Mouse (Mus musculus) neutrophil, adult 5-6 weeks (primary cell): ENCODE results near the gene Rftn1. TPM values are rescaled to one million over a fixed set of nuclear protein-coding genes. Genes with fewer than 3 reads are reported as not detected.

Experiments used
- ATAC-seq: fragments of 151-379, 151-347 bp; 2 replicates; pipeline ENCODE4 v1.8.0; 2017; ENCODE audit warnings: mild to moderate bottlenecking, moderate TSS enrichment; ENCODE audit not compliant: insufficient number of reproducible peaks, poor library complexity, low FRiP score, severe bottlenecking; ENCODE audit errors: extremely low read depth
- total RNA-seq: library from RNA; stranded (forward); fragments of 200-1000 nt; gene quantifications from 2 replicates; pipeline ENCODE4 v1.2.3, GENCODE M21; 2017

Gene Rftn1
- total RNA-seq, 1 experiment from 2014 or later, result 63.0 TPM

DNA sequence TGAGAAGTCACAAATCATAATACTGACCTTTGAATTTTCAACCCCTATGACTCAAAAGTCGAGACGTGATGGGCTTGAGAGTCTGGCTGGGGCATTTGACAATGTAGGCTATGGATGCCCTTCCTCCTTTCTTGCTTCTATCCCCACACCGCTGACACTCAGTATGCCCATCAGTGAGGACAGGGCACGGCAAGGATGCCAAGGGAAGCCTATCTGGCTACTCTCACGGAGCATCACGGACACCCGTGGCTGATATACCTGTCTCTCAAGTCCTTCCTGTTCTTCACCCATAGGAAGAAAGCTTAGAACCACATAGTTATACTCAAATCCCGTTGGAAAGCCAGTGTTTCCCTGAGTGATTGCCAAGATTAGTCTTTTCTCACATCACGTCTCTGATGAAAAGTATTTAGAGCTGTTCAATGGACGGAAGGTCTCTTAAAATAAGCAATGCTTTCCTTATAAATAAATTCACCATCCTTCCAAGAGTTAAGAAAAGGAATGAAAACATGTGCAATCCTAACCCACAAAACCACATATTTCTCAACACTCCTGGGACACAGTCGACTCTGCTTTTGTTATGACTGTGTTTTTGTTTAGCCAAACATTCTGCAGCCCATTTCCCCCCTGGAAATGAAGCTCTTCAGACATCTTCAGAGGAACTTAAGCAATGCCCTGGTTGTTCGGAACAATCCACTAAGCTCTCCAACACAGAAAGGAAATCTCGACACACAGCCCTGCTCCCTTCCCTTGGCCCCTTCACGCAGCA lies 79.6 kb downstream of the Rftn1 start:
- no peak for ATAC-seq

GRCm38 (mm10) chr17:50106811-50107210 lies 83.7 kb downstream of the Rftn1 start:
- ATAC-seq, result no peak

- no peak for ATAC-seq
These were observed 86.3 kb downstream of the Rftn1 start for GRCm38 (mm10) chr17:50104131-50104530.

DNA sequence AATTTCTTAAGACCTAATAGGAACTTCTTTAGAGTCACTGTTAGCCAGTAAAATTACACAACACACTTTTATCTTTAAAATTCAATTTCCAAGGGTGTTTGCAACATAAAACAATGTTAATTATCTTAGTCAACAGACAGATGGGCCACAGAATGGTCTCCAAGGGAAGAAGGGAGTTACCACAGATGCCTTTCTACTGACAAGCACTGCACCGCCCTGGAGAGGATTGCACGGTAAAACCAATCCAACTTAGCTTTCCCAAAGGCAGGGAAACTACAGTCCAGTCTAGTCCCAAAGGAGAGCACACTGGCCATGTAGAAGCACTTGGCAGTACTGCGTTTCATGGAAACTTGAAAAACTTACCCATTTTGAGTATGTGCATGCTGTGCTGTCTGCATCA lies 89.1 kb downstream of the Rftn1 start:
- no peak for ATAC-seq

- no peak for ATAC-seq
These were observed 90.4 kb downstream of the Rftn1 start for GRCm38 (mm10) chr17:50100070-50100469.

GRCm38 (mm10) chr17:50099378-50099777 lies 91.1 kb downstream of the Rftn1 start:
- no peak for ATAC-seq

GRCm38 (mm10) chr17:50098297-50098696 lies 92.2 kb downstream of the Rftn1 start:
- no peak for ATAC-seq

- 0 out of 2 replicates have a peak, but pooled peaks have one; percentile 31 for ATAC-seq
These were observed 92.6 kb downstream of the Rftn1 start for GRCm38 (mm10) chr17:50097831-50098230.

- no peak for ATAC-seq
These were observed 94.2 kb downstream of the Rftn1 start for GRCm38 (mm10) chr17:50096305-50096704.

- ATAC-seq, result peak; percentile 27; the same call in 1 of the 2 replicates
These were observed 95.9 kb downstream of the Rftn1 start for GRCm38 (mm10) chr17:50094596-50094995.

DNA sequence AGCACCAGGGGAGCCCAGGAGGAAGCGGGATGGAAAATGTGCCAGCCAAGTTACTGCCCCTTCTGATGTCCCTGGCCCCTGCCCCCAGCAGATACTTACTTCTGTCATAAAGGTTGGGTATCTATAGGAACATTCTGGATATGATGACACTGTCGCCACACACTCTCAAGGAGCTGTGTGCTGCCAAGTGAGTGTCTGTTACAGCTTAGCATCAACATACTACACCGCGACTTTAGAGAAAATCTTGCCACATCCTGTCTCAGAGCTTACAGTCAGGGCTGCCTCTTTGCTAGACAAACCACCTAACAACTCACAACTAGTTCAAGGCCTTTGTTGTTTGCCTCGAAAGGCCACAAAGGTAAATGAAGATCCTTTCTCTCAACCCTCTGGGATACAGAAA lies 96.4 kb downstream of the Rftn1 start:
- peak; percentile 76; the same call in 1 of the 2 replicates for ATAC-seq

GRCm38 (mm10) chr17:50093356-50093755 lies 97.1 kb downstream of the Rftn1 start:
- ATAC-seq, result no peak

DNA sequence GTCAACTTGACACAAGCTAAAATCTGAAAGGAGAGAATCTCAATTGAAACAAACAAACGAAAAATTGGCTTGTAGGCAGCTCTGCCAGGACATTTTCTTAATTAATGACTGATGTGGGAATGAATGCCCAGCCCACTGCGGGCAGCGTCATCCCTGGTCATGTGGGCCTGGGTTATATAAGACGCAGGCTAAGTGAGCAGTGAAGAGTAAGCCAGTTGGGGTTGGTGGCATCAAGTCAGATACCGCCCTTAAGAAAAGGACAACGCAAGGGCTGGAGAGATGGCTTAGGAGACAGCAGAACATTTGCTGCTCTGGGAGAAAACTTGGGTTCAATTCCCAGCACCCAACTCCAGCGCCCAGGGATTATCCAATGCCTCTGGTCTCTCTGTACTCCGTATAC lies 97.6 kb downstream of the Rftn1 start:
- no peak for ATAC-seq

DNA sequence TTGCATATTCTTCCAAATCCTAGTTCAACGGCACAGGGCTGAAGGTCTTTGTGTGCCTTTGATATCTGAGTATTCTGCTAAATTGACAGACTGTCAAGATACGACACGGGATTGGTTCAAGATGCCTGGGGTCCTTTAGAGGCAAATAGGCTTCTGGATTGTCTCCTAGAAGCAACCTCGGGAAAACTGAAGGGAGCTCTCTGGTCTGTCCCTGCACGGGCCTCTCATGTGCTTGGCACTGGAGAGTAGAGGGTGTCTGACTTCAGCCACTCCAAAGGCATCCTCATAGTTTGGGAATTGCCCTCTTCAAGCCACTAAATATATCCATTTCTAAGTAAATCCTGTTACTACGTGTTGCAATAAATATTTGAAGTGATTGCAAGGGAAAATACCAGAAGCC lies 98.6 kb downstream of the Rftn1 start:
- ATAC-seq, result no peak

DNA sequence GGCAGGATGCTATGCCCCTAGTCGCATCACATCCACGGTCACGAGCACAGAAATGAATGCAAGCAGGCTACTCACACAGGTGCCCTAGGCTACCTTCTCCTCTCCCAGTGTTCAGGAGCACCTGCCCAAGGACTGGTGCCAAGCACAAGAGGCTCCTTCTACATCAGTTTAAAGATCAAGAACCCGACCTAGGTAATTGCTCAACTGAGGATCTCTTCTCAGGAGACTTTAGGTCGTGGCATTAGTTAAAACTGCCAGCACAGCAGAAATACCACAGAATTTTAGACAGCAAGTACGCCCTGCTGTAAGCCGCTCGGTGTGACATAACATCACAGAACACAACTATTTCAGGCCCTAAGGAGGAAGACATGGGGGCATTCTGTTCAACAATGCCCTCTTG lies 100.7 kb downstream of the Rftn1 start:
- ATAC-seq, result no peak

- ATAC-seq, result no peak
These were observed 102.4 kb downstream of the Rftn1 start for GRCm38 (mm10) chr17:50088054-50088453.

GRCm38 (mm10) chr17:50086887-50087286 lies 103.6 kb downstream of the Rftn1 start:
- ATAC-seq, result no peak

DNA sequence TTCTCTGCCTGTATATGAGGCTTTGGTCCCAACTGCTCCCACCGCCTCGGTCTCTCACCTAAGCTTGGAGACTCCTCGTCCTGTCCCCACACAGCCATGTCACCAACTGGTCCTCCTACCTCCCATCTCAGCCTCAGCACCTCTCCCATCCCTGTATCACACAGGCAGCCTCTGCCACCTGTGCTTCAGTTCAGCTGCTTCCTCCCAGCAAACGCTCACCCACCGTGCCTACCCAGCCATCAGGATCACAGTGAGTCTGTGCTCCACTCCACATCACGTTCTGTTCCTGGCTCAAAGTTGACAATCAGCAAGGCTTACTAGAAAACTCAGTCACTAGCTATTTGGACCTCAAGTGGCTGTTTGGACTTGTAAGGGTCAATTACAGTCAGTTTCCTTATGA lies 105.8 kb downstream of the Rftn1 start:
- no peak for ATAC-seq

DNA sequence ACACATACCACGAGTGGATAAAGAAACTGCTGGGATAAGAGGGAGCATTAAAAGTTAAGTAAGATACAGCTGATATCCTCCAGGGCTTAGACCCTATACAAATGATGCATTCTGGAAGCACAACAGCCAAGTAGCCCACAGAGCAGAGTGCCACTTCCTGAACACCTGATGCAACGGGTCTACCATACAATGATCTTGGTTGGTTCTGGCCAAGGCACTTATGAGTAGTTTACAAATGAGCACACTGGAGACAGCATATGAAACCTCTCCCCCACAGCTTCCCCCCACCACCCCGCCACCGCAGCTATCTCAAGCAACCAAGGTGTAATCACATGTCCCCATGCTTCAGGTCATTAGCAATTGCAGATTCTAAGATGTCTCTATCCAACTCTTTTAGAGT lies 106.5 kb downstream of the Rftn1 start:
- ATAC-seq, result peak; percentile 43; the same call in 1 of the 2 replicates

DNA sequence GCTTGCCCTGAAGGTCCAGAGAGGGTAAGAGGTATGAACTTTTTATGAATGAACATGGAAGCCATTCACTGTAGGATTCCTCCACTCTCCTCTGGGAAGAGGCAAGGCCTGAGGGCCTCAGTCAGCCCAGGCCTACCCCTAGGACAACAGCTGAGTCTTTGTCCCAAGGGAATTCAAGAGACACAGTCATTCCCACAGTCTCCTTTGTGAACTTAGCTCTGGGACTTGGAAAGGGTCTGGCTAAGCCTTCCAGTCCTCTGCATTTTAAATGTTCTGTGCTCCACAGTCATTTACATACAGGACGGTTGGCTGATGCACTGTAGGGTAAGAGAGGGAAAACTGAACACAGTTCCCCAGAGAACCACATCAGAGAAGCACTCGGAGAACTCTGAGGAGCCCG lies 107.5 kb downstream of the Rftn1 start:
- ATAC-seq, result no peak

DNA sequence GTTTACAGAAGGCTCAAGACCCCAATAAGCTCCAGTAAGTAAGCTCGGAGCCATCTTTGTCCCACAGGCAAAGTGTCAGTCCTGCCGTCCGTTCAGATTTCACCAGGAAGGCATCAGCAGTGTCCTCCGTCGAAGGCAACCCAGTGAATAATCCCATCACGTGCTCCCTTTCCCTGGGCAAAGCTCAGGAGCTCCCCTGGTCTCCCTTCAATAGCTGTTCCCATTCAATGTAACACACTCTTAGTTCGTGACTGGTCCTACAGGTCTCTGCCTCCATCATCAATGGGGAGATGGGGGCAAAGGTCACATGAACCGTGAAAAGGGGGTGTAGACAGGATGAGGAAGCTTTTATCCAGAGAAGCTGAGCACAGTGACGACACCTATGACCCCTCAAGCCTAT lies 108.8 kb downstream of the Rftn1 start:
- ATAC-seq, result no peak
